In genomic region chr1:60667873-60668616, GRCm38 (mm10) we compare ENCODE assay signal across 8 mouse cellular contexts. TPM values are rescaled to one million over a fixed set of nuclear protein-coding genes. Genes with fewer than 3 reads are reported as not detected.
DNase-seq lines count a peak whose midpoint lies in the region; ATAC-seq lines count a peak whose summit lies in the region.

No protein-coding gene starts in this region.

- H3K4me3 ChIP-seq in hindbrain, embryonic 10.5 days = no peak overlapping the region
- H3K4me3 ChIP-seq in hindbrain, embryonic 11.5 days (ENCODE audit: low read depth, low read length) = no peak overlapping the region
- H3K4me3 ChIP-seq in forebrain, embryonic 13.5 days = peak overlapping the region; percentile 22
- H3K4me3 ChIP-seq in hindbrain, embryonic 14.5 days (replicated peaks; ENCODE audit: low read length) = no peak overlapping the region
- peak overlapping the region; percentile 5; the same call in 1 of the 2 replicates for H3K4me3 ChIP-seq in midbrain, embryonic 16.5 days (ENCODE audit: low read depth, low read length)

- H3K4me2 ChIP-seq in hindbrain, embryonic 11.5 days (replicated peaks; ENCODE audit: low read depth, low read length) = no peak overlapping the region
- peak overlapping the region; percentile 52 for H3K4me2 ChIP-seq in forebrain, embryonic 13.5 days
- H3K4me2 ChIP-seq in hindbrain, embryonic 14.5 days (replicated peaks) = peak overlapping the region; percentile 44
- H3K4me2 ChIP-seq in midbrain, embryonic 16.5 days (ENCODE audit: low read length) = peak overlapping the region; percentile 52

- H3K9me3 ChIP-seq in hindbrain, embryonic 10.5 days = no peaks in the 10 kb centered on the region
- no peaks in the 10 kb centered on the region for H3K9me3 ChIP-seq in hindbrain, embryonic 11.5 days (ENCODE audit: control insufficient read depth, low read length)
- no peaks in the 10 kb centered on the region for H3K9me3 ChIP-seq in forebrain, embryonic 13.5 days (replicated peaks)
- H3K9me3 ChIP-seq in hindbrain, embryonic 14.5 days (ENCODE audit: control insufficient read depth, low read length) = no peaks in the 10 kb centered on the region
- no peaks in the 10 kb centered on the region for H3K9me3 ChIP-seq in midbrain, embryonic 16.5 days (replicated peaks; ENCODE audit: control insufficient read depth, low read length, poor library complexity, severe bottlenecking)

- no peaks in the 10 kb centered on the region for H3K36me3 ChIP-seq in hindbrain, embryonic 10.5 days
- no peaks in the 10 kb centered on the region for H3K36me3 ChIP-seq in hindbrain, embryonic 11.5 days (ENCODE audit: control insufficient read depth, insufficient read depth, low read length)
- no peaks in the 10 kb centered on the region for H3K36me3 ChIP-seq in forebrain, embryonic 13.5 days (ENCODE audit: poor library complexity, severe bottlenecking)
- H3K36me3 ChIP-seq in hindbrain, embryonic 14.5 days (replicated peaks; ENCODE audit: control insufficient read depth, insufficient read depth) = no peaks in the 10 kb centered on the region
- H3K36me3 ChIP-seq in midbrain, embryonic 16.5 days (ENCODE audit: control insufficient read depth, insufficient read depth, low read length) = no peaks in the 10 kb centered on the region

- no peak for ATAC-seq in hindbrain, embryonic 11.5 days (ENCODE audit: low FRiP score)
- ATAC-seq in forebrain, embryonic 13.5 days = peak; percentile 68
- ATAC-seq in hindbrain, embryonic 14.5 days (ENCODE audit: low FRiP score) = no peak
- peak; percentile 54; the same call in 1 of the 2 replicates for ATAC-seq in midbrain, embryonic 16.5 days
- no peak for ATAC-seq in erythroblast, adult 5-6 weeks (replicated peaks; ENCODE audit: low FRiP score, poor library complexity, severe bottlenecking)

- peaks cover 7% of the 10 kb centered on the region; the same call in 1 of the 2 replicates for H3K4me1 ChIP-seq in hindbrain, embryonic 10.5 days (replicated peaks)
- H3K4me1 ChIP-seq in hindbrain, embryonic 11.5 days (replicated peaks; ENCODE audit: control insufficient read depth, insufficient read depth, low read length) = no peaks in the 10 kb centered on the region
- H3K4me1 ChIP-seq in forebrain, embryonic 13.5 days = peaks cover 12% of the 10 kb centered on the region
- peaks cover 5% of the 10 kb centered on the region; the same call in 1 of the 2 replicates for H3K4me1 ChIP-seq in hindbrain, embryonic 14.5 days (replicated peaks; ENCODE audit: control insufficient read depth, insufficient read depth, low read length)
- H3K4me1 ChIP-seq in midbrain, embryonic 16.5 days (ENCODE audit: control insufficient read depth, insufficient read depth, low read length) = 0 out of 2 replicates have a peak, but pooled peaks cover 7% of the 10 kb centered on the region

- H3K27me3 ChIP-seq in hindbrain, embryonic 10.5 days (ENCODE audit: insufficient read depth, poor library complexity, severe bottlenecking) = no peaks in the 10 kb centered on the region
- H3K27me3 ChIP-seq in hindbrain, embryonic 11.5 days (ENCODE audit: control insufficient read depth, insufficient read depth, low read length) = no peaks in the 10 kb centered on the region
- H3K27me3 ChIP-seq in forebrain, embryonic 13.5 days = no peaks in the 10 kb centered on the region
- H3K27me3 ChIP-seq in hindbrain, embryonic 14.5 days (ENCODE audit: control insufficient read depth, insufficient read depth, low read length) = no peaks in the 10 kb centered on the region
- H3K27me3 ChIP-seq in midbrain, embryonic 16.5 days (ENCODE audit: control insufficient read depth, insufficient read depth, low read depth, low read length) = no peaks in the 10 kb centered on the region

- 74% methylated on average over 17 of the region's 17 CpGs for whole genome bisulfite sequencing in hindbrain, embryonic 10.5 days
- 70% methylated on average over 17 of the region's 17 CpGs for WGBS in hindbrain, embryonic 11.5 days
- 19% methylated on average over 17 of the region's 17 CpGs for WGBS in forebrain, embryonic 13.5 days
- WGBS in hindbrain, embryonic 14.5 days = 33% methylated on average over 17 of the region's 17 CpGs
- WGBS in midbrain, embryonic 16.5 days = 30% methylated on average over 17 of the region's 17 CpGs

- peak overlapping the region; percentile 40; the same call in 1 of the 2 replicates for H3K27ac ChIP-seq in hindbrain, embryonic 10.5 days
- H3K27ac ChIP-seq in hindbrain, embryonic 11.5 days (ENCODE audit: low read depth, low read length) = no peak overlapping the region
- H3K27ac ChIP-seq in forebrain, embryonic 13.5 days = peak overlapping the region; percentile 1; the same call in 1 of the 2 replicates
- H3K27ac ChIP-seq in hindbrain, embryonic 14.5 days = peak overlapping the region; percentile 51
- peak overlapping the region; percentile 68 for H3K27ac ChIP-seq in midbrain, embryonic 16.5 days (ENCODE audit: low read length)

- no peak overlapping the region for H3K9ac ChIP-seq in hindbrain, embryonic 11.5 days (ENCODE audit: low read depth, low read length)
- peak overlapping the region; percentile 28 for H3K9ac ChIP-seq in forebrain, embryonic 13.5 days
- peak overlapping the region; percentile 37 for H3K9ac ChIP-seq in hindbrain, embryonic 14.5 days
- H3K9ac ChIP-seq in midbrain, embryonic 16.5 days (ENCODE audit: low read depth, low read length) = peak overlapping the region; percentile 55

- no peak for DNase-seq in hindbrain, embryonic 10.5 days (ENCODE audit: low spot score)
- no peak for DNase-seq in hindbrain, embryonic 11.5 days (ENCODE audit: low spot score)
- DNase-seq in hindbrain, embryonic 14.5 days (ENCODE audit: low spot score) = peak; percentile 48
- DNase-seq in left cerebral cortex, adult 18-20 months (ENCODE audit: low spot score in 2 of 2) = peak; percentile 10 to 16
- DNase-seq in embryo, embryonic 9.5 days (ENCODE audit: extremely low spot score) = no peak

RNA-seq across cellular contexts. Expression of gene Cd28, which starts 48.6 kb away (rescaled TPM):
- polyA plus RNA-seq in hindbrain, embryonic 10.5 days (2016; fragmentation: Nextera tagmentation; extraction: Ambion mirVana) = 0.03 and 0.10 TPM in 2 replicates
- 0.07 and 0.09 TPM in 2 replicates for polyA plus RNA-seq in hindbrain, embryonic 11.5 days (2014; fragmentation: Nextera tagmentation; extraction: Ambion mirVana)
- 0.04 and 0.05 TPM in 2 replicates for polyA plus RNA-seq in forebrain, embryonic 13.5 days (2015; fragmentation: Nextera tagmentation; extraction: Ambion mirVana)
- polyA plus RNA-seq in hindbrain, embryonic 14.5 days (2014; fragmentation: Nextera tagmentation; extraction: Ambion mirVana) = 0.15 and 0.27 TPM in 2 replicates
- total RNA-seq in left cerebral cortex, adult 18-20 months (2021) = under 1 TPM; 0.23 to 0.44 TPM
- polyA plus RNA-seq in midbrain, embryonic 16.5 days (2015; fragmentation: Nextera tagmentation; extraction: Ambion mirVana) = 0.09 and 0.11 TPM in 2 replicates
- total RNA-seq in erythroblast, adult 5-6 weeks (2015; ENCODE audit: low replicate concordance) = 0.19 TPM in 1 of 2 replicates, not detected in the other
- total RNA-seq in erythroblast, adult 5-6 weeks (2017; ENCODE audit: low replicate concordance) = 0.43 and 1.5 TPM in 2 replicates

Comparison
In these comparisons a context has a peak if more than half of its experiments do, and no peak if none do; other contexts are left out.
1. DNase-seq: peak in hindbrain, embryonic 14.5 days (single experiment) and left cerebral cortex, adult 18-20 months (2 of 2); none in hindbrain, embryonic 10.5 days (single experiment), hindbrain, embryonic 11.5 days (single experiment) and embryo, embryonic 9.5 days (single experiment).
2. H3K4me3 ChIP-seq: peak in forebrain, embryonic 13.5 days (single experiment) and midbrain, embryonic 16.5 days (single experiment); none in hindbrain, embryonic 10.5 days (single experiment), hindbrain, embryonic 11.5 days (single experiment) and hindbrain, embryonic 14.5 days (single experiment).
3. ATAC-seq: peak in forebrain, embryonic 13.5 days (single experiment) and midbrain, embryonic 16.5 days (single experiment); none in hindbrain, embryonic 11.5 days (single experiment), hindbrain, embryonic 14.5 days (single experiment) and erythroblast, adult 5-6 weeks (single experiment).